Mouse (Mus musculus) left cerebral cortex, adult 8-10 months (tissue): ENCODE data around the gene Gna13. TPM values are rescaled to one million over a fixed set of nuclear protein-coding genes. Genes with fewer than 3 reads are reported as not detected.

Experiments
- DNase-seq, 2 experiments: peaks; one replicate each; pipeline ENCODE4 v3.0.0; 2022; ENCODE audit warnings: low spot score in 2 of 2
- total RNA-seq, 4 experiments: library from RNA; stranded (reverse); gene quantifications; 2 replicates each; pipeline ENCODE4 v1.2.4; 2022

Gene Gna13
- total RNA-seq, 4 experiments from 2014 or later: 51.9 to 58.1 (median 54.0) TPM

GRCm38 (mm10) chr11:109375412-109375811 is 12.8 kb downstream of the Gna13 start:
- no peak for DNase-seq

GRCm38 (mm10) chr11:109376484-109377143 is 14.0 kb downstream of the Gna13 start:
- DNase-seq: no peak

GRCm38 (mm10) chr11:109377477-109377876 is 14.8 kb downstream of the Gna13 start:
- DNase-seq: no peak

- DNase-seq: no peak
These were observed 15.4 kb downstream of the Gna13 start for GRCm38 (mm10) chr11:109378051-109378450.

- DNase-seq: no peak
These were observed 18.0 kb downstream of the Gna13 start for GRCm38 (mm10) chr11:109380662-109381061.

- DNase-seq: no peak
These were observed 22.7 kb downstream of the Gna13 start for GRCm38 (mm10) chr11:109385296-109385695.

GRCm38 (mm10) chr11:109389046-109389445 is 26.4 kb downstream of the Gna13 start:
- no peak for DNase-seq

GRCm38 (mm10) chr11:109391200-109391599 is 28.6 kb downstream of the Gna13 start:
- no peak for DNase-seq

- DNase-seq: no peak
These were observed 29.1 kb downstream of the Gna13 start for GRCm38 (mm10) chr11:109391760-109392159.

- no peak for DNase-seq
These were observed 30.0 kb downstream of the Gna13 start for GRCm38 (mm10) chr11:109392601-109393000.

GRCm38 (mm10) chr11:109394758-109395157 is 32.1 kb downstream of the Gna13 start:
- DNase-seq: no peak

- DNase-seq: no peak
These were observed 32.7 kb downstream of the Gna13 start for GRCm38 (mm10) chr11:109395291-109395690.

GRCm38 (mm10) chr11:109406431-109406830 is 43.8 kb downstream of the Gna13 start:
- DNase-seq: no peak

- no peak for DNase-seq
These were observed 47.8 kb downstream of the Gna13 start for GRCm38 (mm10) chr11:109410197-109410980.

GRCm38 (mm10) chr11:109413617-109414016 is 51.0 kb downstream of the Gna13 start, which contains the start of gene 9930022D16Rik:
TSS of gene 9930022D16Rik (plus strand) at chr11:109413917.
- no peak for DNase-seq

- DNase-seq: no peak
These were observed 52.2 kb downstream of the Gna13 start for GRCm38 (mm10) chr11:109414802-109415201.

GRCm38 (mm10) chr11:109416709-109417420 is 54.2 kb downstream of the Gna13 start:
- no peak for DNase-seq

GRCm38 (mm10) chr11:109417472-109418040 is 54.9 kb downstream of the Gna13 start:
- DNase-seq: no peak

GRCm38 (mm10) chr11:109419461-109419860 is 56.8 kb downstream of the Gna13 start:
- no peak for DNase-seq

- no peak for DNase-seq
These were observed 57.4 kb downstream of the Gna13 start for GRCm38 (mm10) chr11:109419961-109420566.

- no peak for DNase-seq
These were observed 57.9 kb downstream of the Gna13 start for GRCm38 (mm10) chr11:109420567-109420962.
